Mouse (Mus musculus) megakaryocyte, embryonic 14.5 days (primary cell): ENCODE measurements at regions not wholly inside any gene's neighbourhood (a gene's known extent, or its start where the extent isn't known, plus 50 kb on each side); places are given as distances from the start of the nearest gene placed in this dataset.

ENCODE experiments used
- FLI1 ChIP-seq: IDR thresholded peaks from 2 replicates; pipeline ENCODE4 v1.6.1; 2012; ENCODE audit warnings: low read length, inconsistent platforms, mixed read lengths
- GATA1 ChIP-seq: IDR thresholded peaks from 3 replicates; pipeline ENCODE4 v1.6.1; 2012; ENCODE audit warnings: mixed read lengths, low read length, inconsistent platforms, borderline replicate concordance

DNA sequence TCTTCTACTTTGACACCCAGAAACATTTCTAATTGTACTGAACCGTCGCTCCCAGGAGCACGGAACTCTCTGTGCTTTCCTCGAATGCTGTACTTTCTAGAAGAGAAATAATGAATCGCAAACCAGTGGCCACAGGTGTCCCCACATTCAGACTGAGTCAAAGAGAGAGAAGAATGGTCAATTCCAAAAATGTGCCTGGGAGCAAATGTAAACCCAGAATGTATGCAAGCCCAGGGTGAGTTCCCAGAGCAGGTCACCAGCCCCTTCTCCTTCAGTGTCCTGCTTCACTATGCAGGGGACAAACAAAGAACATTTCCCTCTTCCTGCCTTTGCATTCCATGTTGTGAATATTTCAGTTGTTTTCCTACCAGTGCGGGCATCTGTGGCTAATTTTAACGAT is 141.7 kb upstream of the Dkk2 start:
- TF ChIP-seq GATA1, result no peak
- no peak for TF ChIP-seq FLI1
